Mouse (Mus musculus) G1E-ER4 (cell line): Measurements from ENCODE around the gene Trim66. TPM values are rescaled to one million over a fixed set of nuclear protein-coding genes. Genes with fewer than 3 reads are reported as not detected.

Experiments
- GATA1 ChIP-seq: IDR thresholded peaks from one replicate; pipeline ENCODE4 v1.8.0; 2012; ENCODE audit warnings: low read length, inconsistent platforms
- polyA plus RNA-seq: library from polyadenylated mRNA; stranded (reverse); fragments of >175 nt; gene quantifications from 2 replicates; pipeline ENCODE4 v1.2.3, GENCODE M21; 2012

The Trim66 gene
- polyA plus RNA-seq, 1 experiment, result 0.01 TPM

- TF ChIP-seq GATA1, result no peak
Observed at GRCm38 (mm10) chr7:109438781-109439591, 68.9 kb downstream of the Trim66 start, which contains the start of gene Stk33. TSS of gene Stk33 (minus strand) at chr7:109439081.

DNA sequence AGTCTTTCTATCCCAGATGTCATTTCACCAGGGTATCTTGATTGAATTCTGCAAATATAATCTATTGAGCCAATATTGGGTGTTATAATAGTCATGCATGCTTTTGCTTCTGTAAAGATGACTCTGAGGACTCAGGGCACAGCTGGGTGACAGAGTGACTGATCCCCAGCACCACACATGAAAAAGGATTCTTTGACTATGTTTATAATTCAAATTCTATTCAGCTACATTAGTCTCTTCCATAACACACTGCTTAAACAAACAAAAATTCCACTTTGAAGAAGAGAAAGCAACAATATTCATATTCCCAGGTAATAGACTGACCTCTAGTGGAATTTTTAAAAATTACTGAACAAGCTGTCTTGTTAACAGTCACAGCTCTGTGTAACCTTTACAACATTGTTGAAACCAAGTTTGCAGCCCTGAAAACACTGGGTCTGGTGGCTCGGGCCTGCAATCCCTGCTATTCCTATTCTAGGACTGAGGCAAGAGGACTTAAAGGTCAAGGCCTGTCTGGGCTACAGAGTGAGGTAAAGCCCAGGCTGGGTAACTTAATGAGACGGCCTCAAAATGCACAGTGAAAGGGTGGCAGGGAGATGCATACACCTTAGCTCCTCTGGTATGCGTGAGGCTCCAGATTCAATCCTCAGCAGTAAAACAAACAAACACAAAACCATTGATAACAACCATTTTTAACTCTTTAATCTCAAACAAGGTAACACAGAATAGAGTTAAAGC lies 83.3 kb downstream of the Trim66 start:
- TF ChIP-seq GATA1, result no peak

- no peak for TF ChIP-seq GATA1
Observed at GRCm38 (mm10) chr7:109422803-109423202, 85.1 kb downstream of the Trim66 start.

DNA sequence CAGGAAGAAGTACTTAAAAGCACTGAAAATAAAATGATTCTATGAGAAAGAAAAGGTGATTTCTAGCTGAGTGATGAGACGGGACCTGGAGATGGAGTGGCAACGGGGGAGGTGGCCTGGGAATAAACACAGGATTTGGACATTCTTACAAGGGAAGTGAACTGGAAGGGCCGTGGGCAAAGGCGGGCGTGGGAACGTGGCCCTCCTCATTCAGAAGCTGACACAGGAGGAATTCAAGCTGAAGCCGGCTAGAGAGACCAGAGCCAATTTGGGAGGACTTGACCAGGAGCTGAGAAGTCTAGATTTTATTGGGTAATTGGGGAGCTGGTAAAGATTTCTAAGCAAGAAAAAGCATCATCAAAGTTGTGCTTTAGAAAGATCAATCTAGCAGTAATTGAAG lies 102.4 kb downstream of the Trim66 start:
- TF ChIP-seq GATA1, result no peak

DNA sequence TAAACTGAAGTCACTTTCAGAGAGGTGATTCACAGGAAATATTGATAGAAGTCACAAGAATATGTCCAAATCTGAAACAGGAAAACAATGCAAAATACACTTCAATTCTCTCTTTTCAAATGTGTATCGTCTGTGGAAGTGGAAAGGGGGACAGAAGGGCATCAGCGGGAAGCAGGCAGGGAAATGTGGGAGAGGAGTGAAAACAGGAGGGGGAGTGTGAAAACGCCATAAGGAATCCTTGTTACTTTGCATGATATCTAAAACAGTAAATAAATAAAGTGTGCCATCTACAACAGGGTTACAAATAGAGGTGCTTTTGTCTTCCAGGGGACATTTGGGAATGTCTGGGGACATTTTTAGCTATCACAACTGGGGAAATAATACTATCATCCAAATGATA lies 108.6 kb downstream of the Trim66 start:
- TF ChIP-seq GATA1, result no peak

Other genes with a start within 250 kb of the Trim66 start
- not detected in 2 replicates for gene Stk33, start 69.1 kb downstream of the Trim66 start, polyA plus RNA-seq
- gene Rpl27a, start 11.0 kb upstream of the Trim66 start, polyA plus RNA-seq, result 7,480 and 9,948 TPM in 2 replicates
- 0.16 and 0.18 TPM in 2 replicates for gene St5, start 195.5 kb upstream of the Trim66 start, polyA plus RNA-seq
- gene Akip1, start 195.6 kb upstream of the Trim66 start, polyA plus RNA-seq, result 20.7 and 29.3 TPM in 2 replicates
- gene BC051019, start 215.7 kb upstream of the Trim66 start, polyA plus RNA-seq, result not detected in 2 replicates
- gene Ascl3, start 223.6 kb upstream of the Trim66 start, polyA plus RNA-seq, result 0.12 TPM in 1 of 2 replicates, not detected in the other
- gene Tmem9b, start 244.7 kb upstream of the Trim66 start, polyA plus RNA-seq, result 7.1 and 14.3 TPM in 2 replicates